Mouse (Mus musculus) bone marrow macrophage, adult 2 months (primary cell): ENCODE results near the gene Rapgef1. TPM values are rescaled to one million over a fixed set of nuclear protein-coding genes. Genes with fewer than 3 reads are reported as not detected.
A peak's percentile ranks its signal among the peaks of the same experiment; 100 is the strongest.

Experiments
- H3K27ac ChIP-seq: 2 replicates; pipeline ENCODE4 v1.5.1; 2012; ENCODE audit warnings: low read depth, low read length; ENCODE audit not compliant: insufficient read depth
- H3K4me1 ChIP-seq: 2 replicates; pipeline ENCODE4 v1.6.1; 2012; ENCODE audit warnings: low read length; ENCODE audit not compliant: control insufficient read depth, insufficient read depth
- H3K4me3 ChIP-seq: 2 replicates; pipeline ENCODE4 v1.5.1; 2012; ENCODE audit warnings: mild to moderate bottlenecking, low read length, moderate library complexity; ENCODE audit not compliant: insufficient read depth
- CTCF ChIP-seq: IDR thresholded peaks from 2 replicates; pipeline ENCODE4 v1.5.1; 2012; ENCODE audit warnings: low read depth, mild to moderate bottlenecking, low read length, moderate library complexity
- POLR2A ChIP-seq: IDR thresholded peaks from 2 replicates; pipeline ENCODE4 v1.6.1; 2012; ENCODE audit warnings: mild to moderate bottlenecking, low read depth, low read length, borderline replicate concordance
- polyA plus RNA-seq: library from polyadenylated mRNA; stranded (reverse); fragments of >200 nt; gene quantifications from 2 replicates; pipeline ENCODE4 v1.2.4, GENCODE M21; 2012; ENCODE audit not compliant: missing spikeins, insufficient read depth, insufficient read length

Gene Rapgef1
- polyA plus RNA-seq, 1 experiment = 23.6 TPM

GRCm38 (mm10) chr2:29592537-29592936 lies 27.0 kb upstream of the Rapgef1 start:
- H3K4me3 ChIP-seq = no peak overlapping the region
- no peak for TF ChIP-seq POLR2A
- TF ChIP-seq CTCF = no peak
- no peaks in the 10 kb centered on the region; the same call in 1 of the 2 replicates for H3K4me1 ChIP-seq
- no peak overlapping the region for H3K27ac ChIP-seq

- no peak overlapping the region for H3K4me3 ChIP-seq
- H3K4me1 ChIP-seq = peaks cover 5% of the 10 kb centered on the region; the same call in 1 of the 2 replicates
- H3K27ac ChIP-seq = no peak overlapping the region
- TF ChIP-seq CTCF (peak; percentile 97), POLR2A (no peak)
Measured at GRCm38 (mm10) chr2:29603930-29604329, 15.6 kb upstream of the Rapgef1 start.

GRCm38 (mm10) chr2:29605591-29605990 lies 13.9 kb upstream of the Rapgef1 start:
- no peak for TF ChIP-seq CTCF
- H3K4me3 ChIP-seq = no peak overlapping the region
- H3K27ac ChIP-seq = no peak overlapping the region
- H3K4me1 ChIP-seq = peaks cover 5% of the 10 kb centered on the region; the same call in 1 of the 2 replicates

GRCm38 (mm10) chr2:29606460-29606859 lies 13.1 kb upstream of the Rapgef1 start:
- no peak for TF ChIP-seq CTCF
- TF ChIP-seq POLR2A = no peak
- Histone ChIP-seq H3K4me3 (no peak overlapping the region), H3K27ac (no peak overlapping the region), H3K4me1 (peaks cover 5% of the 10 kb centered on the region; the same call in 1 of the 2 replicates)

- TF ChIP-seq POLR2A (no peak), CTCF (no peak)
- no peak overlapping the region for H3K27ac ChIP-seq
- peaks cover 22% of the 10 kb centered on the region for H3K4me1 ChIP-seq
- no peak overlapping the region for H3K4me3 ChIP-seq
Measured at GRCm38 (mm10) chr2:29617341-29617740, 2.2 kb upstream of the Rapgef1 start.

GRCm38 (mm10) chr2:29618926-29619483 lies 515 bp upstream of the Rapgef1 start:
- Histone ChIP-seq H3K27ac (no peak overlapping the region), H3K4me3 (0 out of 2 replicates have a peak overlapping the region, but pooled peaks have one; percentile 4), H3K4me1 (peaks cover 36% of the 10 kb centered on the region)
- no peak for TF ChIP-seq POLR2A
- TF ChIP-seq CTCF = no peak

- no peak for TF ChIP-seq POLR2A
- TF ChIP-seq CTCF = no peak
- H3K4me3 ChIP-seq = peak overlapping the region; percentile 89
- peaks cover 46% of the 10 kb centered on the region for H3K4me1 ChIP-seq
- H3K27ac ChIP-seq = 0 out of 2 replicates have a peak overlapping the region, but pooled peaks have one; percentile 8
Measured at GRCm38 (mm10) chr2:29620301-29620827, 844 bp downstream of the Rapgef1 start.

GRCm38 (mm10) chr2:29621163-29621562 lies 1.6 kb downstream of the Rapgef1 start:
- H3K4me3 ChIP-seq = peak overlapping the region; percentile 89
- H3K27ac ChIP-seq = no peak overlapping the region
- H3K4me1 ChIP-seq = peaks cover 54% of the 10 kb centered on the region
- no peak for TF ChIP-seq CTCF

GRCm38 (mm10) chr2:29621636-29622035 lies 2.1 kb downstream of the Rapgef1 start:
- TF ChIP-seq CTCF (no peak), POLR2A (no peak)
- Histone ChIP-seq H3K27ac (no peak overlapping the region), H3K4me3 (no peak overlapping the region), H3K4me1 (peaks cover 55% of the 10 kb centered on the region)

GRCm38 (mm10) chr2:29622126-29623005 lies 2.8 kb downstream of the Rapgef1 start:
- no peak overlapping the region for H3K27ac ChIP-seq
- TF ChIP-seq CTCF (no peak), POLR2A (no peak)
- peaks cover 57% of the 10 kb centered on the region for H3K4me1 ChIP-seq
- no peak overlapping the region for H3K4me3 ChIP-seq
